Comparison of ENCODE assay signal across 10 mouse cellular contexts in genomic region chr7:118111128-118111527, GRCm38 (mm10). TPM values are rescaled to one million over a fixed set of nuclear protein-coding genes. Genes with fewer than 3 reads are reported as not detected.
DNase-seq lines count a peak whose midpoint lies in the region; ATAC-seq and TF ChIP-seq lines count a peak whose summit lies in the region.
"Had no signal": no experiment of that assay in that cellular context is flagged by ENCODE, and none has a peak within 500 bp of the region (broad histone marks: within the 10 kb centered on the region; RNA-seq: fewer than 3 reads in every experiment).

No protein-coding gene starts in this region.

- no peaks in the 10 kb centered on the region for H3K27me3 ChIP-seq in kidney, embryonic 14.5 days (ENCODE audit: control insufficient read depth, insufficient read depth, low read length)
- no peaks in the 10 kb centered on the region for H3K27me3 ChIP-seq in embryonic facial prominence, embryonic 13.5 days
- H3K27me3 ChIP-seq in intestine, embryonic 16.5 days (replicated peaks; ENCODE audit: control insufficient read depth, insufficient read depth, low read length), result no peaks in the 10 kb centered on the region
- H3K27me3 ChIP-seq in midbrain, postnatal 0 days (ENCODE audit: insufficient read depth, low read length), result no peaks in the 10 kb centered on the region

- DNase-seq in kidney, adult 18-20 months, result no peak
- no peak for DNase-seq in midbrain, postnatal 0 days (ENCODE audit: low spot score)
- DNase-seq in layer of hippocampus, adult 9-10 months (ENCODE audit: low spot score), result no peak
- no peak for DNase-seq in cerebellum, postnatal 36 days
- no peak for DNase-seq in left cerebral cortex, postnatal 10 days (ENCODE audit: extremely low spot score in 1 of 2, low spot score in 2 of 2)
- DNase-seq: thymus, postnatal 36 days had no signal

- no peak for ATAC-seq in kidney, embryonic 14.5 days (ENCODE audit: low FRiP score, low TSS enrichment)
- ATAC-seq in embryonic facial prominence, embryonic 13.5 days (ENCODE audit: insufficient number of reproducible peaks, insufficient read depth, low FRiP score, low TSS enrichment, low read depth), result no peak
- no peak for ATAC-seq in intestine, embryonic 16.5 days
- no peak for ATAC-seq in midbrain, postnatal 0 days (ENCODE audit: low FRiP score)

- TF ChIP-seq CTCF in midbrain, postnatal 0 days (IDR thresholded peaks at IDR 0.05), result no peak

- 0 out of 2 replicates have a peak overlapping the region, but pooled peaks have one; percentile 5 for H3K9ac ChIP-seq in kidney, embryonic 14.5 days (ENCODE audit: low read depth, low read length)
- peak overlapping the region; percentile 51 for H3K9ac ChIP-seq in embryonic facial prominence, embryonic 13.5 days
- H3K9ac ChIP-seq in intestine, embryonic 16.5 days (ENCODE audit: low read depth, low read length), result no peak overlapping the region
- H3K9ac ChIP-seq in midbrain, postnatal 0 days (replicated peaks; ENCODE audit: low read length, poor library complexity, severe bottlenecking), result 0 out of 2 replicates have a peak overlapping the region, but pooled peaks have one; percentile 19

- 72% methylated on average over 3 of the region's 3 CpGs for WGBS in kidney, embryonic 14.5 days
- WGBS in embryonic facial prominence, embryonic 13.5 days, result 74% methylated on average over 3 of the region's 3 CpGs
- 77% methylated on average over 3 of the region's 3 CpGs for WGBS in intestine, embryonic 16.5 days
- 73% methylated on average over 3 of the region's 3 CpGs for WGBS in midbrain, postnatal 0 days

- H3K9me3 ChIP-seq in kidney, embryonic 14.5 days (ENCODE audit: control insufficient read depth, low read length), result no peaks in the 10 kb centered on the region
- H3K9me3 ChIP-seq in embryonic facial prominence, embryonic 13.5 days, result no peaks in the 10 kb centered on the region
- H3K9me3 ChIP-seq in intestine, embryonic 16.5 days (ENCODE audit: control insufficient read depth, low read length), result no peaks in the 10 kb centered on the region
- no peaks in the 10 kb centered on the region for H3K9me3 ChIP-seq in midbrain, postnatal 0 days (ENCODE audit: low read length)

- intact Hi-C loops in left cerebral cortex, postnatal 10 days (cut with DNase I), result no loop called here

- H3K36me3 ChIP-seq in kidney, embryonic 14.5 days (ENCODE audit: control insufficient read depth, insufficient read depth, low read length), result peaks cover 87% of the 10 kb centered on the region
- peaks cover 86% of the 10 kb centered on the region for H3K36me3 ChIP-seq in embryonic facial prominence, embryonic 13.5 days
- H3K36me3 ChIP-seq in intestine, embryonic 16.5 days (ENCODE audit: control insufficient read depth, insufficient read depth, low read length), result peaks cover 28% of the 10 kb centered on the region
- H3K36me3 ChIP-seq in midbrain, postnatal 0 days (ENCODE audit: insufficient read depth, low read length), result peaks cover 36% of the 10 kb centered on the region

- H3K4me3 ChIP-seq in kidney, embryonic 14.5 days (ENCODE audit: low read length), result peak overlapping the region; percentile 10; the same call in 1 of the 2 replicates
- peak overlapping the region; percentile 13 for H3K4me3 ChIP-seq in embryonic facial prominence, embryonic 13.5 days
- 0 out of 2 replicates have a peak overlapping the region, but pooled peaks have one; percentile 0 for H3K4me3 ChIP-seq in intestine, embryonic 16.5 days (ENCODE audit: low read length)
- no peak overlapping the region for H3K4me3 ChIP-seq in midbrain, postnatal 0 days (ENCODE audit: low read depth, low read length)
- H3K4me3 ChIP-seq: left cerebral cortex, adult 2 months had no signal

- peaks cover 13% of the 10 kb centered on the region for H3K4me1 ChIP-seq in kidney, embryonic 14.5 days (ENCODE audit: control insufficient read depth, insufficient read depth, low read length)
- H3K4me1 ChIP-seq in embryonic facial prominence, embryonic 13.5 days, result peaks cover 45% of the 10 kb centered on the region
- H3K4me1 ChIP-seq in intestine, embryonic 16.5 days (ENCODE audit: control insufficient read depth, insufficient read depth, low read length), result peaks cover 38% of the 10 kb centered on the region
- peaks cover 13% of the 10 kb centered on the region; the same call in 1 of the 2 replicates for H3K4me1 ChIP-seq in midbrain, postnatal 0 days (ENCODE audit: insufficient read depth, low read length)

- H3K27ac ChIP-seq in kidney, embryonic 14.5 days (ENCODE audit: low read depth, low read length), result no peak overlapping the region
- no peak overlapping the region for H3K27ac ChIP-seq in embryonic facial prominence, embryonic 13.5 days
- no peak overlapping the region for H3K27ac ChIP-seq in intestine, embryonic 16.5 days (ENCODE audit: low read length)
- no peak overlapping the region for H3K27ac ChIP-seq in midbrain, postnatal 0 days (ENCODE audit: low read depth, low read length)
- H3K27ac ChIP-seq: left cerebral cortex, adult 2 months had no signal

- peak overlapping the region; percentile 27; the same call in 1 of the 2 replicates for H3K4me2 ChIP-seq in kidney, embryonic 14.5 days (replicated peaks; ENCODE audit: low read depth, low read length)
- peak overlapping the region; percentile 89 for H3K4me2 ChIP-seq in embryonic facial prominence, embryonic 13.5 days
- no peak overlapping the region; the same call in 1 of the 2 replicates for H3K4me2 ChIP-seq in intestine, embryonic 16.5 days (ENCODE audit: low read depth, low read length)
- no peak overlapping the region for H3K4me2 ChIP-seq in midbrain, postnatal 0 days (ENCODE audit: low read depth, low read length, poor library complexity, severe bottlenecking)

RNA-seq across cellular contexts. Expression of gene Rps15a, which starts 4.9 kb away (rescaled TPM):
- 874 and 1,384 TPM in 2 replicates for polyA plus RNA-seq in kidney, embryonic 14.5 days (2014; fragmentation: Nextera tagmentation; extraction: Ambion mirVana)
- polyA plus RNA-seq in embryonic facial prominence, embryonic 13.5 days (2015; fragmentation: Nextera tagmentation; extraction: Ambion mirVana), result 855 and 911 TPM in 2 replicates
- polyA plus RNA-seq in intestine, embryonic 16.5 days (2015; fragmentation: Nextera tagmentation; extraction: Ambion mirVana), result 594 and 625 TPM in 2 replicates
- 196 and 242 TPM in 2 replicates for total RNA-seq in midbrain, postnatal 0 days (2014; rRNA removed)
- 322 and 337 TPM in 2 replicates for polyA plus RNA-seq in midbrain, postnatal 0 days (2015; fragmentation: Nextera tagmentation; extraction: Ambion mirVana)
- 100 to 1,000 TPM; 516 to 536 TPM for total RNA-seq in left cerebral cortex, postnatal 10 days (2021)

RNA-seq across cellular contexts. Expression of gene Arl6ip1, which starts 18.3 kb away (rescaled TPM):
- 381 and 452 TPM in 2 replicates for polyA plus RNA-seq in kidney, embryonic 14.5 days (2014; fragmentation: Nextera tagmentation; extraction: Ambion mirVana)
- 525 and 530 TPM in 2 replicates for polyA plus RNA-seq in embryonic facial prominence, embryonic 13.5 days (2015; fragmentation: Nextera tagmentation; extraction: Ambion mirVana)
- 488 and 495 TPM in 2 replicates for polyA plus RNA-seq in intestine, embryonic 16.5 days (2015; fragmentation: Nextera tagmentation; extraction: Ambion mirVana)
- total RNA-seq in midbrain, postnatal 0 days (2014; rRNA removed), result 444 and 461 TPM in 2 replicates
- 651 and 727 TPM in 2 replicates for polyA plus RNA-seq in midbrain, postnatal 0 days (2015; fragmentation: Nextera tagmentation; extraction: Ambion mirVana)
- total RNA-seq in left cerebral cortex, postnatal 10 days (2021), result 100 to 1,000 TPM; 215 to 223 TPM

Comparison
In these comparisons a context has a peak if more than half of its experiments do, and no peak if none do; other contexts are left out.
1. H3K4me2 ChIP-seq: peak in kidney, embryonic 14.5 days (single experiment) and embryonic facial prominence, embryonic 13.5 days (single experiment); none in intestine, embryonic 16.5 days (single experiment) and midbrain, postnatal 0 days (single experiment).